Mouse (Mus musculus) hindbrain, embryonic 16.5 days (tissue): ENCODE results near the gene Gsg1l. TPM values are rescaled to one million over a fixed set of nuclear protein-coding genes. Genes with fewer than 3 reads are reported as not detected.

Experiments used
- ATAC-seq: fragments of 200-750 bp; cut with Nextera tagmentation; 2 replicates; pipeline ENCODE4 v1.8.0; 2017; ENCODE audit warnings: moderate TSS enrichment, moderate library complexity
- H3K27ac ChIP-seq: fragments of 300-500 bp; sonication (generic); 2 replicates; pipeline ENCODE4 v1.5.1; 2014; ENCODE audit warnings: low read depth, mild to moderate bottlenecking, control low read depth, low read length, moderate library complexity
- H3K27me3 ChIP-seq: fragments of 300-500 bp; sonication (generic); replicated peaks from 2 replicates; pipeline ENCODE4 v1.6.1; 2014; ENCODE audit warnings: low read length; ENCODE audit not compliant: control insufficient read depth, insufficient read depth
- H3K36me3 ChIP-seq: fragments of 300-500 bp; sonication (generic); 2 replicates; pipeline ENCODE4 v1.6.1; 2014; ENCODE audit warnings: mild to moderate bottlenecking, low read length, moderate library complexity, mixed read lengths; ENCODE audit not compliant: control insufficient read depth, insufficient read depth
- H3K4me1 ChIP-seq: fragments of 300-500 bp; sonication (generic); 2 replicates; pipeline ENCODE4 v1.6.1; 2014; ENCODE audit warnings: low read depth, low read length; ENCODE audit not compliant: control insufficient read depth, insufficient read depth
- H3K4me2 ChIP-seq: fragments of 300-500 bp; sonication (generic); 2 replicates; pipeline ENCODE4 v1.6.1; 2014; ENCODE audit warnings: mild to moderate bottlenecking, low read length, control low read depth, moderate library complexity
- H3K4me3 ChIP-seq: fragments of 300-500 bp; sonication (generic); 2 replicates; pipeline ENCODE4 v1.5.1; 2014; ENCODE audit warnings: mild to moderate bottlenecking, low read length, control low read depth, moderate library complexity
- H3K9ac ChIP-seq: fragments of 300-500 bp; sonication (generic); 2 replicates; pipeline ENCODE4 v1.6.1; 2014; ENCODE audit warnings: low read depth, mild to moderate bottlenecking, control low read depth, low read length, moderate library complexity
- H3K9me3 ChIP-seq: fragments of 300-500 bp; sonication (generic); 2 replicates; pipeline ENCODE4 v1.6.1; 2014; ENCODE audit warnings: mild to moderate bottlenecking, low read length, moderate library complexity; ENCODE audit not compliant: control insufficient read depth
- WGBS: fragments of 180-500 bp; shearing (Covaris S2); extraction: QIAGEN DNeasy Blood & Tissue Kit; methylation state at CpG from one replicate; pipeline ENCODE4 v1.1.7; 2014; 5-methylcytosine and 5-hydroxymethylcytosine counted together
- polyA plus RNA-seq: library from polyadenylated mRNA; unstranded; fragments of >200 nt; fragmentation: Nextera tagmentation; extraction: Ambion mirVana; gene quantifications from 2 replicates; pipeline ENCODE4 v1.2.1, GENCODE M21; 2015

Gsg1l gene
- polyA plus RNA-seq, 1 experiment from 2014 or later: 16.9 TPM

GRCm38 (mm10) chr7:125988326-125988725 is 93.9 kb downstream of the Gsg1l start:
- H3K36me3 ChIP-seq: no peaks in the 10 kb centered on the region
- no peak for ATAC-seq
- H3K4me1 ChIP-seq: peaks cover 19% of the 10 kb centered on the region; the same call in 1 of the 2 replicates
- H3K4me2 ChIP-seq: no peak overlapping the region
- 59% methylated on average over 3 of the region's 3 CpGs for WGBS
- H3K27me3 ChIP-seq: no peaks in the 10 kb centered on the region
- no peak overlapping the region for H3K9ac ChIP-seq
- no peak overlapping the region for H3K27ac ChIP-seq
- no peaks in the 10 kb centered on the region for H3K9me3 ChIP-seq
- H3K4me3 ChIP-seq: no peak overlapping the region

GRCm38 (mm10) chr7:125987117-125987516 is 95.1 kb downstream of the Gsg1l start:
- Histone ChIP-seq H3K4me1 (peaks cover 19% of the 10 kb centered on the region; the same call in 1 of the 2 replicates), H3K36me3 (no peaks in the 10 kb centered on the region), H3K9me3 (no peaks in the 10 kb centered on the region), H3K27me3 (no peaks in the 10 kb centered on the region), H3K4me3 (no peak overlapping the region), H3K4me2 (no peak overlapping the region), H3K9ac (no peak overlapping the region), H3K27ac (no peak overlapping the region)
- 81% methylated on average over 3 of the region's 3 CpGs for WGBS
- ATAC-seq: no peak

- Histone ChIP-seq H3K36me3 (no peaks in the 10 kb centered on the region), H3K4me1 (peaks cover 12% of the 10 kb centered on the region; the same call in 1 of the 2 replicates), H3K9me3 (no peaks in the 10 kb centered on the region), H3K9ac (no peak overlapping the region), H3K4me2 (no peak overlapping the region), H3K4me3 (no peak overlapping the region), H3K27me3 (no peaks in the 10 kb centered on the region), H3K27ac (no peak overlapping the region)
- WGBS: 71% methylated on average over 10 of the region's 10 CpGs
- ATAC-seq: no peak
Observed at GRCm38 (mm10) chr7:125985565-125985964, 96.6 kb downstream of the Gsg1l start.

GRCm38 (mm10) chr7:125983902-125984841 is 98.0 kb downstream of the Gsg1l start:
- no peak overlapping the region for H3K4me3 ChIP-seq
- no peak overlapping the region for H3K27ac ChIP-seq
- no peak overlapping the region for H3K4me2 ChIP-seq
- no peaks in the 10 kb centered on the region for H3K36me3 ChIP-seq
- peak; percentile 73; the same call in 1 of the 2 replicates for ATAC-seq
- no peak overlapping the region for H3K9ac ChIP-seq
- H3K4me1 ChIP-seq: peaks cover 9% of the 10 kb centered on the region; the same call in 1 of the 2 replicates
- H3K27me3 ChIP-seq: no peaks in the 10 kb centered on the region
- WGBS: 22% methylated on average over 12 of the region's 12 CpGs
- no peaks in the 10 kb centered on the region for H3K9me3 ChIP-seq

GRCm38 (mm10) chr7:125979591-125979990 is 102.6 kb downstream of the Gsg1l start:
- H3K4me1 ChIP-seq: peaks cover 9% of the 10 kb centered on the region; the same call in 1 of the 2 replicates
- 91% methylated on average over 8 of the region's 8 CpGs for WGBS
- no peaks in the 10 kb centered on the region for H3K9me3 ChIP-seq
- no peaks in the 10 kb centered on the region for H3K36me3 ChIP-seq
- H3K4me3 ChIP-seq: no peak overlapping the region
- H3K27me3 ChIP-seq: no peaks in the 10 kb centered on the region
- no peak overlapping the region for H3K4me2 ChIP-seq
- no peak overlapping the region for H3K27ac ChIP-seq
- H3K9ac ChIP-seq: no peak overlapping the region
- no peak for ATAC-seq

- Histone ChIP-seq H3K4me1 (peaks cover 12% of the 10 kb centered on the region), H3K27me3 (no peaks in the 10 kb centered on the region), H3K4me3 (no peak overlapping the region), H3K4me2 (no peak overlapping the region), H3K9me3 (no peaks in the 10 kb centered on the region), H3K27ac (no peak overlapping the region), H3K36me3 (no peaks in the 10 kb centered on the region), H3K9ac (no peak overlapping the region)
- 85% methylated on average over 9 of the region's 9 CpGs for WGBS
- no peak for ATAC-seq
Observed at GRCm38 (mm10) chr7:125976695-125977094, 105.5 kb downstream of the Gsg1l start.

- WGBS: 61% methylated on average over 6 of the region's 6 CpGs
- no peak overlapping the region for H3K9ac ChIP-seq
- no peak overlapping the region for H3K4me3 ChIP-seq
- H3K27ac ChIP-seq: no peak overlapping the region
- no peak overlapping the region for H3K4me2 ChIP-seq
- no peaks in the 10 kb centered on the region for H3K9me3 ChIP-seq
- no peaks in the 10 kb centered on the region for H3K27me3 ChIP-seq
- H3K36me3 ChIP-seq: no peaks in the 10 kb centered on the region
- no peak for ATAC-seq
- peaks cover 12% of the 10 kb centered on the region for H3K4me1 ChIP-seq
Observed at GRCm38 (mm10) chr7:125975414-125975813, 106.8 kb downstream of the Gsg1l start.

GRCm38 (mm10) chr7:125973874-125974273 is 108.3 kb downstream of the Gsg1l start:
- Histone ChIP-seq H3K27ac (no peak overlapping the region), H3K4me2 (no peak overlapping the region), H3K9ac (no peak overlapping the region), H3K36me3 (no peaks in the 10 kb centered on the region), H3K27me3 (no peaks in the 10 kb centered on the region), H3K9me3 (no peaks in the 10 kb centered on the region), H3K4me3 (no peak overlapping the region), H3K4me1 (peaks cover 12% of the 10 kb centered on the region)
- WGBS: 55% methylated on average over 4 of the region's 4 CpGs
- ATAC-seq: no peak

GRCm38 (mm10) chr7:125972776-125973175 is 109.4 kb downstream of the Gsg1l start:
- ATAC-seq: 0 out of 2 replicates have a peak, but pooled peaks have one; percentile 7
- Histone ChIP-seq H3K36me3 (no peaks in the 10 kb centered on the region), H3K9ac (no peak overlapping the region), H3K4me3 (no peak overlapping the region), H3K4me1 (peaks cover 12% of the 10 kb centered on the region), H3K27me3 (no peaks in the 10 kb centered on the region), H3K9me3 (no peaks in the 10 kb centered on the region), H3K4me2 (no peak overlapping the region), H3K27ac (peak overlapping the region; percentile 37; the same call in 1 of the 2 replicates)
- WGBS: 50% methylated on average over 6 of the region's 6 CpGs
